Mouse (Mus musculus) bone marrow macrophage, adult 2 months (primary cell): ENCODE measurements at regions not wholly inside any gene's neighbourhood (a gene's known extent, or its start where the extent isn't known, plus 50 kb on each side); places are given as distances from the start of the nearest gene placed in this dataset.

Experiments
- CTCF ChIP-seq: IDR thresholded peaks from 2 replicates; pipeline ENCODE4 v1.5.1; 2012; ENCODE audit warnings: low read depth, mild to moderate bottlenecking, low read length, moderate library complexity
- POLR2A ChIP-seq: IDR thresholded peaks from 2 replicates; pipeline ENCODE4 v1.6.1; 2012; ENCODE audit warnings: mild to moderate bottlenecking, low read depth, low read length, borderline replicate concordance

- no peak for TF ChIP-seq POLR2A
- TF ChIP-seq CTCF = no peak
Observed at GRCm38 (mm10) chr1:77259789-77260188, 255.1 kb downstream of the Epha4 start.
